Mouse (Mus musculus) intestine, embryonic 14.5 days (tissue): ENCODE data around the gene Enpp6. TPM values are rescaled to one million over a fixed set of nuclear protein-coding genes. Genes with fewer than 3 reads are reported as not detected.

Source experiments
- ATAC-seq: fragments of 200-750 bp; cut with Nextera tagmentation; replicated peaks from 2 replicates; pipeline ENCODE4 v1.8.0; 2017; ENCODE audit warnings: low read depth, moderate number of reproducible peaks, moderate TSS enrichment, moderate library complexity; ENCODE audit not compliant: low FRiP score, low TSS enrichment
- DNase-seq: peaks from one replicate; pipeline ENCODE4 v3.0.0-alpha.2; 2018; ENCODE audit warnings: low spot score
- H3K27ac ChIP-seq: fragments of 300-500 bp; sonication (generic); 2 replicates; pipeline ENCODE4 v1.5.1; 2014; ENCODE audit warnings: low read depth, mild to moderate bottlenecking, control low read depth
- H3K27me3 ChIP-seq: fragments of 300-500 bp; sonication (generic); replicated peaks from 2 replicates; pipeline ENCODE4 v1.6.1; 2014; ENCODE audit warnings: low read length, control low read depth; ENCODE audit not compliant: control insufficient read depth, insufficient read depth
- H3K36me3 ChIP-seq: fragments of 300-500 bp; sonication (generic); 2 replicates; pipeline ENCODE4 v1.6.1; 2014; ENCODE audit warnings: low read length, control low read depth; ENCODE audit not compliant: control insufficient read depth, insufficient read depth
- H3K4me1 ChIP-seq: fragments of 300-500 bp; sonication (generic); replicated peaks from 2 replicates; pipeline ENCODE4 v1.6.1; 2014; ENCODE audit warnings: low read length, control low read depth, mixed read lengths; ENCODE audit not compliant: control insufficient read depth, insufficient read depth
- H3K4me2 ChIP-seq: fragments of 300-500 bp; sonication (generic); 2 replicates; pipeline ENCODE4 v1.6.1; 2014; ENCODE audit warnings: low read length
- H3K4me3 ChIP-seq: fragments of 300-500 bp; sonication (generic); 2 replicates; pipeline ENCODE4 v1.5.1; 2014; ENCODE audit warnings: low read depth, low read length, control low read depth, mixed read lengths
- H3K9ac ChIP-seq: fragments of 300-500 bp; sonication (generic); 2 replicates; pipeline ENCODE4 v1.6.1; 2014; ENCODE audit warnings: mild to moderate bottlenecking, low read length
- H3K9me3 ChIP-seq: fragments of 300-500 bp; sonication (generic); 2 replicates; pipeline ENCODE4 v1.6.1; 2016; ENCODE audit warnings: low read length, control low read depth; ENCODE audit not compliant: control insufficient read depth
- WGBS: fragments of 180-500 bp; shearing (Covaris S2); extraction: QIAGEN DNeasy Blood & Tissue Kit; methylation state at CpG from one replicate; pipeline ENCODE4 v1.1.7; 2014; 5-methylcytosine and 5-hydroxymethylcytosine counted together
- polyA plus RNA-seq: library from polyadenylated mRNA; unstranded; fragments of >200 nt; fragmentation: Nextera tagmentation; extraction: Ambion mirVana; gene quantifications from 2 replicates; pipeline ENCODE4 v1.2.1, GENCODE M21; 2014

The Enpp6 gene
- polyA plus RNA-seq, 1 experiment from 2014 or later: 0.23 TPM

GRCm38 (mm10) chr8:46984647-46985046, 2.0 kb upstream of the Enpp6 start:
- Histone ChIP-seq H3K4me3 (no peak overlapping the region), H3K9ac (no peak overlapping the region), H3K4me1 (no peaks in the 10 kb centered on the region), H3K9me3 (no peaks in the 10 kb centered on the region), H3K27ac (no peak overlapping the region), H3K4me2 (no peak overlapping the region), H3K36me3 (no peaks in the 10 kb centered on the region), H3K27me3 (no peaks in the 10 kb centered on the region)
- no peak for ATAC-seq
- WGBS: 80% methylated on average over 11 of the region's 11 CpGs
- peak; percentile 47 for DNase-seq

GRCm38 (mm10) chr8:46988366-46988765, 1.7 kb downstream of the Enpp6 start:
- H3K27me3 ChIP-seq: no peaks in the 10 kb centered on the region
- no peak for DNase-seq
- H3K4me3 ChIP-seq: no peak overlapping the region
- H3K27ac ChIP-seq: no peak overlapping the region
- H3K4me2 ChIP-seq: no peak overlapping the region
- H3K4me1 ChIP-seq: no peaks in the 10 kb centered on the region
- 79% methylated on average over 6 of the region's 6 CpGs for WGBS
- H3K9ac ChIP-seq: no peak overlapping the region
- H3K9me3 ChIP-seq: no peaks in the 10 kb centered on the region
- no peak for ATAC-seq
- no peaks in the 10 kb centered on the region for H3K36me3 ChIP-seq

GRCm38 (mm10) chr8:46991081-46991480, 4.4 kb downstream of the Enpp6 start:
- Histone ChIP-seq H3K4me1 (no peaks in the 10 kb centered on the region), H3K9me3 (no peaks in the 10 kb centered on the region), H3K27me3 (no peaks in the 10 kb centered on the region), H3K9ac (no peak overlapping the region), H3K36me3 (no peaks in the 10 kb centered on the region), H3K4me3 (no peak overlapping the region), H3K4me2 (no peak overlapping the region), H3K27ac (no peak overlapping the region)
- WGBS: 75% methylated on average over 5 of the region's 5 CpGs
- ATAC-seq (no peak), DNase-seq (no peak)

- WGBS: 84% methylated on average over 9 of the region's 9 CpGs
- H3K4me2 ChIP-seq: no peak overlapping the region
- no peak overlapping the region for H3K4me3 ChIP-seq
- H3K4me1 ChIP-seq: no peaks in the 10 kb centered on the region
- no peaks in the 10 kb centered on the region for H3K36me3 ChIP-seq
- no peak for ATAC-seq
- no peak overlapping the region for H3K27ac ChIP-seq
- DNase-seq: no peak
- no peaks in the 10 kb centered on the region for H3K9me3 ChIP-seq
- H3K9ac ChIP-seq: no peak overlapping the region
- H3K27me3 ChIP-seq: no peaks in the 10 kb centered on the region
These were observed 5.9 kb downstream of the Enpp6 start for GRCm38 (mm10) chr8:46992579-46992978.

- Histone ChIP-seq H3K9ac (no peak overlapping the region), H3K4me2 (no peak overlapping the region), H3K36me3 (no peaks in the 10 kb centered on the region), H3K27me3 (no peaks in the 10 kb centered on the region), H3K27ac (no peak overlapping the region), H3K4me3 (no peak overlapping the region), H3K4me1 (no peaks in the 10 kb centered on the region), H3K9me3 (no peaks in the 10 kb centered on the region)
- DNase-seq (no peak), ATAC-seq (no peak)
- 57% methylated on average over 9 of the region's 9 CpGs for WGBS
These were observed 9.4 kb downstream of the Enpp6 start for GRCm38 (mm10) chr8:46995931-46996664.

- whole genome bisulfite sequencing: 81% methylated on average over 5 of the region's 5 CpGs
- ATAC-seq: no peak
These were observed 19.0 kb downstream of the Enpp6 start for GRCm38 (mm10) chr8:47005676-47006075.

GRCm38 (mm10) chr8:47006785-47007184, 20.1 kb downstream of the Enpp6 start:
- Histone ChIP-seq H3K36me3 (no peaks in the 10 kb centered on the region), H3K4me2 (no peak overlapping the region), H3K27me3 (no peaks in the 10 kb centered on the region), H3K4me3 (no peak overlapping the region), H3K9me3 (no peaks in the 10 kb centered on the region), H3K27ac (no peak overlapping the region), H3K4me1 (no peaks in the 10 kb centered on the region), H3K9ac (no peak overlapping the region)
- 67% methylated on average over 9 of the region's 9 CpGs for WGBS
- no peak for DNase-seq
- no peak for ATAC-seq

More at GRCm38 (mm10) chr8:47005676-47006075, 19.0 kb downstream of the Enpp6 start:
- H3K27me3 ChIP-seq: no peaks in the 10 kb centered on the region
- H3K9me3 ChIP-seq: no peaks in the 10 kb centered on the region
- H3K27ac ChIP-seq: no peak overlapping the region
- DNase-seq: no peak
- H3K4me1 ChIP-seq: no peaks in the 10 kb centered on the region
- H3K36me3 ChIP-seq: no peaks in the 10 kb centered on the region
- H3K4me2 ChIP-seq: no peak overlapping the region
- no peak overlapping the region for H3K9ac ChIP-seq
- H3K4me3 ChIP-seq: no peak overlapping the region

GRCm38 (mm10) chr8:47008220-47008773, 21.6 kb downstream of the Enpp6 start:
- Histone ChIP-seq H3K27ac (no peak overlapping the region), H3K27me3 (no peaks in the 10 kb centered on the region), H3K4me3 (no peak overlapping the region), H3K9me3 (no peaks in the 10 kb centered on the region), H3K36me3 (no peaks in the 10 kb centered on the region), H3K9ac (no peak overlapping the region), H3K4me2 (no peak overlapping the region), H3K4me1 (no peaks in the 10 kb centered on the region)
- no peak for ATAC-seq
- WGBS: 74% methylated on average over 13 of the region's 13 CpGs
- no peak for DNase-seq
